Mouse (Mus musculus) CH12.LX (cell line): Measurements from ENCODE around the gene Fosb. TPM values are rescaled to one million over a fixed set of nuclear protein-coding genes. Genes with fewer than 3 reads are reported as not detected.

Experiments
- DNase-seq: peaks from one replicate; pipeline ENCODE4 v3.0.0-alpha.2; 2013; ENCODE audit errors: extremely low read depth
- H3K27ac ChIP-seq: 2 replicates; pipeline ENCODE4 v1.5.1; 2012; ENCODE audit warnings: low read depth, mild to moderate bottlenecking, control low read depth, moderate library complexity; ENCODE audit not compliant: insufficient read depth
- H3K27me3 ChIP-seq: replicated peaks from 2 replicates; pipeline ENCODE3; 2012; ENCODE audit warnings: inconsistent platforms
- H3K36me3 ChIP-seq, 2 experiments: replicated peaks in 1 of 2; 2 replicates each; pipeline versions ENCODE3 to v1.6.1; 2012; ENCODE audit warnings: inconsistent platforms in 1 of 2, low read length in 1 of 2, mild to moderate bottlenecking in 1 of 2, mixed read lengths in 1 of 2, moderate library complexity in 1 of 2; ENCODE audit not compliant: control insufficient read depth in 1 of 2, insufficient read depth in 1 of 2
- H3K4me1 ChIP-seq, 2 experiments: 2 replicates each; pipeline ENCODE4 v1.6.1; 2012; ENCODE audit warnings: inconsistent platforms in 1 of 2, moderate library complexity in 1 of 2; ENCODE audit not compliant: insufficient read depth in 2 of 2, control insufficient read depth in 1 of 2
- H3K4me2 ChIP-seq: 2 replicates; pipeline ENCODE4 v1.6.1; 2012; ENCODE audit warnings: low read depth, mild to moderate bottlenecking, control low read depth; ENCODE audit not compliant: poor library complexity, insufficient read depth, severe bottlenecking
- H3K4me3 ChIP-seq, 3 experiments: fragments of 150-350 bp in 1 of 3; sonication (generic) in 1 of 3; replicated peaks in 1 of 3; 2 replicates each; pipeline versions ENCODE3 to v1.5.1; 2011 to 2012; ENCODE audit warnings: low read depth in 2 of 3, low read length in 2 of 3, mild to moderate bottlenecking in 2 of 3, moderate library complexity in 2 of 3, control low read depth in 1 of 3, improper control_type of control experiment in 1 of 3, inconsistent platforms in 1 of 3, mixed read lengths in 1 of 3; ENCODE audit not compliant: poor library complexity in 1 of 3
- H3K79me2 ChIP-seq: replicated peaks from 2 replicates; pipeline ENCODE4 v1.6.1; 2012; ENCODE audit warnings: mild to moderate bottlenecking, moderate library complexity; ENCODE audit not compliant: control insufficient read depth, poor library complexity, insufficient read depth, severe bottlenecking; ENCODE audit errors: extremely low read depth
- H3K9ac ChIP-seq: 2 replicates; pipeline ENCODE4 v1.6.1; 2012; ENCODE audit warnings: low read depth, mild to moderate bottlenecking, control low read depth, moderate library complexity; ENCODE audit not compliant: insufficient read depth
- H3K9me3 ChIP-seq: replicated peaks from 2 replicates; pipeline ENCODE3; 2012; ENCODE audit warnings: low read length, inconsistent platforms, mixed read lengths
- BHLHE40 ChIP-seq: IDR thresholded peaks from 2 replicates; pipeline ENCODE4 v1.6.1; 2011; ENCODE audit warnings: mild to moderate bottlenecking, low read depth, low read length, improper control_type of control experiment
- CHD1 ChIP-seq: IDR thresholded peaks from 2 replicates; pipeline ENCODE4 v1.6.1; 2012; ENCODE audit warnings: low read depth, low read length, improper control_type of control experiment, inconsistent platforms
- CHD2 ChIP-seq: IDR thresholded peaks from 2 replicates; pipeline ENCODE4 v1.6.1; 2011; ENCODE audit warnings: low read length, improper control_type of control experiment
- CTCF ChIP-seq, 2 experiments: IDR thresholded peaks in 1 of 2; conservative IDR thresholded peaks in 1 of 2; 2 replicates each; pipeline ENCODE4 v1.5.1; 2011 to 2012; ENCODE audit warnings: low read depth in 2 of 2, low read length in 2 of 2, improper control_type of control experiment in 1 of 2, inconsistent platforms in 1 of 2, mild to moderate bottlenecking in 1 of 2, moderate library complexity in 1 of 2
- E2F4 ChIP-seq: IDR thresholded peaks from 2 replicates; pipeline ENCODE4 v1.6.1; 2011; ENCODE audit warnings: low read depth, low read length, improper control_type of control experiment; ENCODE audit not compliant: insufficient replicate concordance
- ELF1 ChIP-seq: IDR thresholded peaks from 2 replicates; pipeline ENCODE4 v1.6.1; 2014; ENCODE audit warnings: low read depth, mild to moderate bottlenecking, inconsistent platforms, low read length, improper control_type of control experiment
- EP300 ChIP-seq: IDR thresholded peaks from 2 replicates; pipeline ENCODE4 v1.6.1; 2011; ENCODE audit warnings: low read length, improper control_type of control experiment
- ETS1 ChIP-seq: conservative IDR thresholded peaks from 2 replicates; pipeline ENCODE4 v1.6.1; 2012; ENCODE audit warnings: low read depth, mild to moderate bottlenecking, inconsistent platforms, low read length, improper control_type of control experiment, moderate library complexity
- GABPA ChIP-seq: IDR thresholded peaks from 2 replicates; pipeline ENCODE4 v1.6.1; 2012; ENCODE audit warnings: low read depth, low read length, improper control_type of control experiment, inconsistent platforms; ENCODE audit not compliant: insufficient replicate concordance
- HCFC1 ChIP-seq: IDR thresholded peaks from 2 replicates; pipeline ENCODE4 v1.6.1; 2012; ENCODE audit warnings: low read depth, mild to moderate bottlenecking, inconsistent platforms, low read length, improper control_type of control experiment
- IRF4 ChIP-seq: IDR thresholded peaks from 2 replicates; pipeline ENCODE4 v1.6.1; 2014; ENCODE audit warnings: low read depth, mild to moderate bottlenecking, inconsistent platforms, low read length, improper control_type of control experiment
- JUN ChIP-seq: IDR thresholded peaks from 2 replicates; pipeline ENCODE4 v1.6.1; 2011; ENCODE audit warnings: low read depth, mild to moderate bottlenecking, low read length, improper control_type of control experiment, moderate library complexity; ENCODE audit not compliant: insufficient read depth
- JUND ChIP-seq: conservative IDR thresholded peaks from 2 replicates; pipeline ENCODE4 v1.6.1; 2011; ENCODE audit warnings: low read depth, low read length, improper control_type of control experiment
- KAT2A ChIP-seq: IDR thresholded peaks from 2 replicates; pipeline ENCODE4 v1.6.1; 2012; ENCODE audit warnings: low read length, improper control_type of control experiment, inconsistent platforms; ENCODE audit not compliant: insufficient replicate concordance
- MAFK ChIP-seq: IDR thresholded peaks from 2 replicates; pipeline ENCODE4 v1.6.1; 2011; ENCODE audit warnings: low read length, improper control_type of control experiment; ENCODE audit not compliant: insufficient replicate concordance
- MAX ChIP-seq: IDR thresholded peaks from 2 replicates; pipeline ENCODE4 v1.6.1; 2011; ENCODE audit warnings: low read length, improper control_type of control experiment
- MAZ ChIP-seq: IDR thresholded peaks from 2 replicates; pipeline ENCODE4 v1.6.1; 2012; ENCODE audit warnings: low read depth, mild to moderate bottlenecking, inconsistent platforms, low read length, improper control_type of control experiment, moderate library complexity
- MEF2A ChIP-seq: IDR thresholded peaks from 2 replicates; pipeline ENCODE4 v1.6.1; 2014; ENCODE audit warnings: low read depth, mild to moderate bottlenecking, inconsistent platforms, low read length, improper control_type of control experiment, borderline replicate concordance
- MXI1 ChIP-seq: IDR thresholded peaks from 2 replicates; pipeline ENCODE4 v1.6.1; 2011; ENCODE audit warnings: mild to moderate bottlenecking, low read depth, low read length, improper control_type of control experiment
- MYC ChIP-seq: IDR thresholded peaks from 2 replicates; pipeline ENCODE4 v1.6.1; 2011; ENCODE audit warnings: low read depth, mild to moderate bottlenecking, improper control_type of control experiment, low read length
- NELFE ChIP-seq: IDR thresholded peaks from 2 replicates; pipeline ENCODE4 v1.6.1; 2011; ENCODE audit warnings: low read depth, low read length, improper control_type of control experiment
- NRF1 ChIP-seq: IDR thresholded peaks from 2 replicates; pipeline ENCODE4 v1.6.1; 2014; ENCODE audit warnings: low read depth, mild to moderate bottlenecking, inconsistent platforms, low read length, improper control_type of control experiment, moderate library complexity
- PAX5 ChIP-seq: IDR thresholded peaks from 2 replicates; pipeline ENCODE4 v1.6.1; 2012; ENCODE audit warnings: low read length, inconsistent platforms, mixed read lengths
- POLR2A ChIP-seq: IDR thresholded peaks from 2 replicates; pipeline ENCODE4 v1.6.1; 2011; ENCODE audit warnings: low read depth, mild to moderate bottlenecking, improper control_type of control experiment, low read length
- POLR2AphosphoS2 ChIP-seq: IDR thresholded peaks from 2 replicates; pipeline ENCODE4 v1.6.1; 2011; ENCODE audit warnings: low read depth, low read length, improper control_type of control experiment
- RAD21 ChIP-seq: IDR thresholded peaks from 2 replicates; pipeline ENCODE4 v1.6.1; 2011; ENCODE audit warnings: low read depth, mild to moderate bottlenecking, low read length, improper control_type of control experiment, moderate library complexity
- RCOR1 ChIP-seq: conservative IDR thresholded peaks from 2 replicates; pipeline ENCODE4 v1.6.1; 2012; ENCODE audit warnings: low read depth, mild to moderate bottlenecking, inconsistent platforms, low read length, improper control_type of control experiment
- SIN3A ChIP-seq: IDR thresholded peaks from 2 replicates; pipeline ENCODE4 v1.6.1; 2012; ENCODE audit warnings: low read length, improper control_type of control experiment, inconsistent platforms
- SMC3 ChIP-seq: IDR thresholded peaks from 2 replicates; pipeline ENCODE4 v1.6.1; 2011; ENCODE audit warnings: low read depth, low read length, improper control_type of control experiment
- TBP ChIP-seq: conservative IDR thresholded peaks from 2 replicates; pipeline ENCODE4 v1.6.1; 2011; ENCODE audit warnings: low read depth, low read length, improper control_type of control experiment
- TCF12 ChIP-seq: IDR thresholded peaks from 2 replicates; pipeline ENCODE4 v1.6.1; 2014; ENCODE audit warnings: low read depth, mild to moderate bottlenecking, inconsistent platforms, low read length, improper control_type of control experiment
- UBTF ChIP-seq: IDR thresholded peaks from 2 replicates; pipeline ENCODE4 v1.6.1; 2012; ENCODE audit warnings: low read depth, mild to moderate bottlenecking, inconsistent platforms, low read length, improper control_type of control experiment, moderate library complexity
- USF1 ChIP-seq: IDR thresholded peaks from 2 replicates; pipeline ENCODE4 v1.6.1; 2014; ENCODE audit warnings: low read depth, mild to moderate bottlenecking, inconsistent platforms, low read length, improper control_type of control experiment
- USF2 ChIP-seq: conservative IDR thresholded peaks from 2 replicates; pipeline ENCODE4 v1.6.1; 2011; ENCODE audit warnings: low read depth, low read length, improper control_type of control experiment
- ZC3H11A ChIP-seq: IDR thresholded peaks from 2 replicates; pipeline ENCODE4 v1.6.1; 2012; ENCODE audit warnings: low read depth, mild to moderate bottlenecking, inconsistent platforms, low read length, improper control_type of control experiment
- ZKSCAN1 ChIP-seq: IDR thresholded peaks from 2 replicates; pipeline ENCODE4 v1.6.1; 2012; ENCODE audit warnings: low read depth, inconsistent platforms, low read length, improper control_type of control experiment, borderline replicate concordance
- ZMIZ1 ChIP-seq: IDR thresholded peaks from 2 replicates; pipeline ENCODE4 v1.6.1; 2012; ENCODE audit warnings: low read depth, mild to moderate bottlenecking, inconsistent platforms, low read length, improper control_type of control experiment
- ZNF384 ChIP-seq: IDR thresholded peaks from 2 replicates; pipeline ENCODE4 v1.6.1; 2012; ENCODE audit warnings: low read depth, low read length, improper control_type of control experiment, inconsistent platforms
- dilution Hi-C: fragments of 300-500 bp; cut with MboI; formaldehyde crosslinking; loops from 2 replicates; pipeline ENCODE4 v1.14.3; 2020; ENCODE audit warnings: low sequenced_read_pairs; ENCODE audit not compliant: extremely low pct_unique_long_range_greater_than_20kb, extremely low pct_ligation_motif_present
- in situ Hi-C: fragments of 300-500 bp; cut with MboI; formaldehyde crosslinking; loops from 3 replicates; pipeline ENCODE4 v1.14.3; 2019; ENCODE audit warnings: low sequenced_read_pairs, low pct_ligation_motif_present, low pct_unique_long_range_greater_than_20kb, mixed read lengths
- polyA plus RNA-seq: library from polyadenylated mRNA; unstranded; fragments of >175 nt; gene quantifications from 2 replicates; pipeline ENCODE4 v1.2.1, GENCODE M21; 2012; ENCODE audit warnings: low read depth; ENCODE audit not compliant: insufficient read length
- total RNA-seq, 2 experiments: library from RNA; depleted of rRNA; stranded (reverse); fragments of 300-350 nt in 1 of 2; fragments of >200 nt in 1 of 2; gene quantifications; 2 replicates each; pipeline ENCODE4 v1.2.3; 2012 to 2014

The Fosb gene
- total and polyA plus RNA-seq, 3 experiments, result 0.08 to 0.56 TPM; not detected in 1

- Histone ChIP-seq H3K4me3 (peak overlapping the region; percentile 71 to 95 (median 94)), H3K4me1 (peaks cover 24 to 49% of the 10 kb centered on the region in 2 experiments), H3K9me3 (no peaks in the 10 kb centered on the region), H3K27me3 (no peaks in the 10 kb centered on the region), H3K9ac (peak overlapping the region; percentile 91), H3K4me2 (peak overlapping the region; percentile 59), H3K27ac (peak overlapping the region; percentile 89)
- dilution Hi-C loops (no loop called here), in situ Hi-C loops (loop anchor here (5.0 kb wide), 1 partner anchor 38 kb away; no protein-coding TSS in a partner anchor)
- peak; percentile 92 for DNase-seq
- no peak; the same call in 1 of the 2 replicates for TF ChIP-seq MXI1
- TF ChIP-seq ZNF384, result no peak
- TF ChIP-seq MAX, result peak; percentile 35; the same call in 1 of the 2 replicates
- 0 out of 2 replicates have a peak, but pooled peaks have one; percentile 34 for TF ChIP-seq KAT2A
- no peak for TF ChIP-seq NRF1
- 0 out of 2 replicates have a peak, but pooled peaks have one; percentile 6 for TF ChIP-seq IRF4
- TF ChIP-seq EP300, result no peak
- TF ChIP-seq ZKSCAN1, result no peak
- peak; percentile 29; the same call in 1 of the 2 replicates for TF ChIP-seq BHLHE40
- peak; percentile 24 for TF ChIP-seq ETS1
- TF ChIP-seq TCF12, result peak; percentile 6; the same call in 1 of the 2 replicates
- no peak for TF ChIP-seq ZC3H11A
- no peak for TF ChIP-seq MAFK
- TF ChIP-seq JUN, result no peak
- TF ChIP-seq NELFE, result 0 out of 2 replicates have a peak, but pooled peaks have one; percentile 14
- TF ChIP-seq CHD2, result peak; percentile 77
- TF ChIP-seq ZMIZ1, result 0 out of 2 replicates have a peak, but pooled peaks have one; percentile 15
- peak; percentile 38 for TF ChIP-seq HCFC1
- peak; percentile 73 for TF ChIP-seq SIN3A
- TF ChIP-seq CTCF (conservative IDR thresholded peaks at IDR 0.05 in 1 of 2, IDR thresholded peaks at IDR 0.05 in 1 of 2; ENCODE audit: low read depth in 2 of 2, low read length in 2 of 2), result no peak
- TF ChIP-seq CHD1, result no peak; the same call in 1 of the 2 replicates
- no peak for TF ChIP-seq PAX5
- peak; percentile 37; the same call in 1 of the 2 replicates for TF ChIP-seq POLR2A
- TF ChIP-seq TBP, result peak; percentile 51; the same call in 1 of the 2 replicates
- TF ChIP-seq GABPA, result no peak
- TF ChIP-seq SMC3, result no peak
- TF ChIP-seq JUND, result no peak
- no peak for TF ChIP-seq UBTF
- TF ChIP-seq ELF1, result peak; percentile 54; the same call in 1 of the 2 replicates
- TF ChIP-seq RAD21, result no peak
- no peak for TF ChIP-seq RCOR1
- TF ChIP-seq MYC, result peak; percentile 71; the same call in 1 of the 2 replicates
- TF ChIP-seq MEF2A, result no peak
- TF ChIP-seq USF1, result no peak
- no peak for TF ChIP-seq E2F4
- TF ChIP-seq POLR2AphosphoS2, result no peak
- TF ChIP-seq MAZ, result peak; percentile 97
- no peak for TF ChIP-seq USF2
- TF ChIP-seq, all 38 proteins: peak for 16
- peaks cover 56% of the 10 kb centered on the region for H3K79me2 ChIP-seq
- H3K36me3 ChIP-seq, result peaks cover 16 to 20% of the 10 kb centered on the region in 2 experiments
These were observed 40.0 kb downstream of the Fosb start for GRCm38 (mm10) chr7:19269721-19270441.
